Mouse (Mus musculus) ES-Bruce4 (cell line): ENCODE measurements at regions not wholly inside any gene's neighbourhood (a gene's known extent, or its start where the extent isn't known, plus 50 kb on each side); places are given as distances from the start of the nearest gene placed in this dataset.

Experiments
- CTCF ChIP-seq: IDR thresholded peaks from one replicate; pipeline ENCODE4 v1.8.1; 2011; ENCODE audit warnings: low read depth, low read length
- EP300 ChIP-seq: IDR thresholded peaks from 2 replicates; pipeline ENCODE4 v1.6.1; 2011; ENCODE audit warnings: low read depth, low read length; ENCODE audit not compliant: insufficient read depth
- POLR2A ChIP-seq: IDR thresholded peaks from one replicate; pipeline ENCODE4 v1.8.1; 2011; ENCODE audit warnings: low read length; ENCODE audit not compliant: insufficient read depth

DNA sequence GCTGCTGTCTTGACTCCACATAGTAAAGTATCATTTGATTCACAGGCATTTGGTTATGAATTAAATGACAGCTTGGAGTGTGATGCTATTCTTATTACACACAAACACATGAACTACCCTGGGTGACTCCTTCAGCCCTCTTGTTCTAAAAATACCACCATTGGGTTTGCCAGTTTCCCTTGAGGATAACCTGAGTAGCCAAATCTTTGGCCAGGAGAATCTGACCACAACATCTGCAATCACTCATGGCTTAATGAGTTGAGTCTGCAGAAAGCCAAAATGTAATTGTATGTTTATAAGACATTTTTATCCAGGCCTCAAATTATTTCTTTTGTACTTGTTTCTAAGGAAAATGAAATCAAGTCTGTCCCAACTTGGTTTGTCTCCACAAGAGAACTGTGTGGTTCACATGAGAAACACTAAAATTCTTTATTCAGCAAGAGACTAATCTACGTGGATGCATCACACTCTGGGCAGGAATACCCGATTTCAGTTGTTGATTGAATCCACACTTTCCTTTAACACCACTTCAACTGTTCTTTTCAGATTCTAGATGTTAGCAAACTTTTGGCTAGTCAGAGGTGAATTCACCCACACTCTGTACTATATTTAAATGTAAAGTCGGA lies 476.6 kb downstream of the Kctd12 start:
- TF ChIP-seq EP300 (no peak), CTCF (no peak), POLR2A (no peak)
